In the genomic region with DNA sequence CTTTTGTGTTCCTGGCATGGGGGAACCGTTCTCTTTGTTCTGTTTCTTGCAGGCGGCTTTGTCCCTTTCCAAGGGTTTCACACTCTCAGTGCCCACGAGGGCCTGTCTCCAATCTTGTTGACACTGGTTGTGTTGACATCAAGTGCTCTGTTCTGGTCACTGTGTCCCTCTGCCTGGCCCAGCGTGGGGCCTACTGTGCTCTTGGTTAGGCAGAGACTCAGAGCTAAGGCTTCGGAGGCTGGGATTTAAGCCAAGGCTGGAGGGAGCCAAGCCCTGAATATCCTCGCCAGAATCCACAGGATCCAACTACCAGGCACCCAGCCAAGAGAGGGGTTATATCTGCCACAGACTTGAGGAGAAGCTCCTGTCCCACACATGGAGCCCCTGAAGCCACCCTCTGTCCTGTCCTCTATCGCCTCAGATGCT, we compare ENCODE assay signal across 9 mouse cellular contexts. TPM values are rescaled to one million over a fixed set of nuclear protein-coding genes. Genes with fewer than 3 reads are reported as not detected.
DNase-seq lines count a peak whose midpoint lies in the region; ATAC-seq and TF ChIP-seq lines count a peak whose summit lies in the region.
"Had no signal": no experiment of that assay in that cellular context is flagged by ENCODE, and none has a peak within 500 bp of the region (broad histone marks: within the 10 kb centered on the region; RNA-seq: fewer than 3 reads in every experiment).

No protein-coding gene starts in this region.

- no peaks in the 10 kb centered on the region for H3K9me3 ChIP-seq in kidney, postnatal 0 days (replicated peaks; ENCODE audit: low read length)
- H3K9me3 ChIP-seq in lung, embryonic 16.5 days (ENCODE audit: control insufficient read depth, low read length) = peaks cover 4% of the 10 kb centered on the region; the same call in 1 of the 2 replicates
- no peaks in the 10 kb centered on the region for H3K9me3 ChIP-seq in stomach, embryonic 15.5 days
- H3K9me3 ChIP-seq: liver, embryonic 15.5 days had no signal

- no peaks in the 10 kb centered on the region for H3K36me3 ChIP-seq in kidney, postnatal 0 days (ENCODE audit: insufficient read depth, low read length)
- H3K36me3 ChIP-seq in lung, embryonic 16.5 days (ENCODE audit: control insufficient read depth, insufficient read depth, low read length) = no peaks in the 10 kb centered on the region
- no peaks in the 10 kb centered on the region for H3K36me3 ChIP-seq in stomach, embryonic 15.5 days
- H3K36me3 ChIP-seq: liver, embryonic 15.5 days had no signal

- H3K27me3 ChIP-seq in kidney, postnatal 0 days (ENCODE audit: insufficient read depth, low read length) = no peaks in the 10 kb centered on the region
- H3K27me3 ChIP-seq in lung, embryonic 16.5 days (ENCODE audit: control insufficient read depth, insufficient read depth, low read depth, low read length) = no peaks in the 10 kb centered on the region
- H3K27me3 ChIP-seq in stomach, embryonic 15.5 days (replicated peaks) = no peaks in the 10 kb centered on the region
- H3K27me3 ChIP-seq: liver, embryonic 15.5 days had no signal

- H3K4me1 ChIP-seq in kidney, postnatal 0 days (replicated peaks; ENCODE audit: insufficient read depth, low read length) = peaks cover 29% of the 10 kb centered on the region
- H3K4me1 ChIP-seq in lung, embryonic 16.5 days (replicated peaks; ENCODE audit: control insufficient read depth, insufficient read depth, low read length) = peaks cover 32% of the 10 kb centered on the region
- H3K4me1 ChIP-seq in stomach, embryonic 15.5 days = peaks cover 40% of the 10 kb centered on the region

- WGBS in kidney, postnatal 0 days = 56% methylated on average over 7 of the region's 7 CpGs
- WGBS in lung, embryonic 16.5 days = 16% methylated on average over 7 of the region's 7 CpGs
- 36% methylated on average over 7 of the region's 7 CpGs for WGBS in stomach, embryonic 15.5 days

- no peak overlapping the region for H3K4me2 ChIP-seq in kidney, postnatal 0 days (ENCODE audit: low read length)
- H3K4me2 ChIP-seq in lung, embryonic 16.5 days (ENCODE audit: low read depth, low read length) = no peak overlapping the region
- H3K4me2 ChIP-seq in stomach, embryonic 15.5 days = no peak overlapping the region
- H3K4me2 ChIP-seq: liver, embryonic 15.5 days had no signal

- DNase-seq in adrenal gland, adult (ENCODE audit: inconsistent age in 2 of 2, low spot score in 1 of 2) = peak; percentile 75 to 92
- no peak for DNase-seq in adrenal gland, postnatal 4 days (ENCODE audit: low spot score in 2 of 2)
- DNase-seq in cerebellum, adult 9-10 months = peak; percentile 96
- DNase-seq in heart, adult 8-10 months (ENCODE audit: low spot score) = peak; percentile 91
- peak; percentile 71 for DNase-seq in kidney, postnatal 0 days (ENCODE audit: low spot score)
- no peak for DNase-seq in thymus, adult 18-20 months

- no peak overlapping the region for H3K4me3 ChIP-seq in kidney, postnatal 0 days (replicated peaks; ENCODE audit: low read depth, low read length)
- no peak overlapping the region for H3K4me3 ChIP-seq in lung, embryonic 16.5 days (ENCODE audit: low read length)
- no peak overlapping the region for H3K4me3 ChIP-seq in stomach, embryonic 15.5 days (replicated peaks)
- H3K4me3 ChIP-seq: liver, embryonic 15.5 days had no signal

- no peak for ATAC-seq in kidney, postnatal 0 days (replicated peaks; ENCODE audit: low FRiP score, low read depth)
- peak; percentile 86 for ATAC-seq in lung, embryonic 16.5 days (ENCODE audit: low read depth)
- peak; percentile 59 for ATAC-seq in stomach, embryonic 15.5 days (ENCODE audit: insufficient read depth, low FRiP score, low read depth)

- TF ChIP-seq CTCF in kidney, postnatal 0 days (IDR thresholded peaks at IDR 0.05; ENCODE audit: low read depth) = no peak

- peak overlapping the region; percentile 70 for H3K27ac ChIP-seq in kidney, postnatal 0 days
- H3K27ac ChIP-seq in lung, embryonic 16.5 days (ENCODE audit: low read length) = peak overlapping the region; percentile 84
- H3K27ac ChIP-seq in stomach, embryonic 15.5 days = peak overlapping the region; percentile 87
- H3K27ac ChIP-seq: liver, embryonic 15.5 days had no signal

- H3K9ac ChIP-seq in kidney, postnatal 0 days (ENCODE audit: low read depth, low read length) = no peak overlapping the region
- no peak overlapping the region; the same call in 1 of the 2 replicates for H3K9ac ChIP-seq in lung, embryonic 16.5 days (ENCODE audit: low read length)
- H3K9ac ChIP-seq in stomach, embryonic 15.5 days = no peak overlapping the region
- H3K9ac ChIP-seq: liver, embryonic 15.5 days had no signal

RNA-seq across cellular contexts. Expression of gene 1700029H14Rik, which starts 32.4 kb away (rescaled TPM):
- total RNA-seq in adrenal gland, postnatal 4 days (2021) = under 1 TPM; 0.22 to 0.37 TPM
- not detected for total RNA-seq in heart, adult 8-10 months (2022)
- polyA plus RNA-seq in kidney, postnatal 0 days (2015; fragmentation: Nextera tagmentation; extraction: Ambion mirVana) = not detected in 2 replicates
- not detected in 2 replicates for polyA plus RNA-seq in lung, embryonic 16.5 days (2015; fragmentation: Nextera tagmentation; extraction: Ambion mirVana)
- not detected in 2 replicates for polyA plus RNA-seq in stomach, embryonic 15.5 days (2015; fragmentation: Nextera tagmentation; extraction: Ambion mirVana)
- polyA plus RNA-seq: liver, embryonic 15.5 days had no signal

RNA-seq across cellular contexts. Expression of gene Gas6, which starts 35.6 kb away (rescaled TPM):
- 100 to 1,000 TPM; 158 to 160 TPM for total RNA-seq in adrenal gland, postnatal 4 days (2021)
- total RNA-seq in heart, adult 8-10 months (2022) = 100 to 1,000 TPM; 113 to 140 (median 124) TPM
- 153 and 166 TPM in 2 replicates for polyA plus RNA-seq in kidney, postnatal 0 days (2015; fragmentation: Nextera tagmentation; extraction: Ambion mirVana)
- 78.0 and 83.8 TPM in 2 replicates for polyA plus RNA-seq in lung, embryonic 16.5 days (2015; fragmentation: Nextera tagmentation; extraction: Ambion mirVana)
- polyA plus RNA-seq in stomach, embryonic 15.5 days (2015; fragmentation: Nextera tagmentation; extraction: Ambion mirVana) = 113 and 130 TPM in 2 replicates

Comparison
In these comparisons a context has a peak if more than half of its experiments do, and no peak if none do; other contexts are left out.
1. DNase-seq: peak in adrenal gland, adult (2 of 2), cerebellum, adult 9-10 months (single experiment), heart, adult 8-10 months (single experiment) and kidney, postnatal 0 days (single experiment); none in adrenal gland, postnatal 4 days (0 of 2) and thymus, adult 18-20 months (0 of 2).
2. Peak in every context shown above with its lines, with median percentiles within 50 percentile points of each other: H3K27ac ChIP-seq.